Mouse (Mus musculus) liver, adult 2 months (tissue): ENCODE data around the gene Ocm. TPM values are rescaled to one million over a fixed set of nuclear protein-coding genes. Genes with fewer than 3 reads are reported as not detected.

ENCODE experiments used
- DNase-seq: peaks from one replicate; pipeline ENCODE4 v3.0.0-alpha.2; 2011; ENCODE audit warnings: low read depth, low spot score; ENCODE audit errors: extremely low read depth
- H3K27ac ChIP-seq: fragments of 200-500 bp; replicated peaks from 2 replicates; pipeline ENCODE4 v1.5.1; 2012; ENCODE audit warnings: low read depth, mild to moderate bottlenecking, control low read depth, inconsistent platforms, low read length; ENCODE audit not compliant: insufficient read depth
- H3K27me3 ChIP-seq: fragments of 200-500 bp; 2 replicates; pipeline ENCODE4 v1.6.1; 2012; ENCODE audit warnings: mild to moderate bottlenecking, moderate library complexity, low read length, inconsistent platforms; ENCODE audit not compliant: control insufficient read depth, insufficient read depth
- H3K36me3 ChIP-seq: fragments of 200-500 bp; 2 replicates; pipeline ENCODE4 v1.6.1; 2012; ENCODE audit warnings: low read length, inconsistent platforms; ENCODE audit not compliant: control insufficient read depth, insufficient read depth
- H3K4me1 ChIP-seq: fragments of 200-500 bp; 2 replicates; pipeline ENCODE4 v1.6.1; 2011; ENCODE audit warnings: low read length; ENCODE audit not compliant: control insufficient read depth, insufficient read depth
- H3K4me3 ChIP-seq: fragments of 200-500 bp; 2 replicates; pipeline ENCODE4 v1.5.1; 2011; ENCODE audit warnings: low read depth, mild to moderate bottlenecking, control low read depth, low read length, moderate library complexity; ENCODE audit not compliant: insufficient read depth
- H3K79me2 ChIP-seq: fragments of 200-500 bp; 2 replicates; pipeline ENCODE4 v1.6.1; 2012; ENCODE audit warnings: inconsistent platforms, mild to moderate bottlenecking, low read length, moderate library complexity; ENCODE audit not compliant: control insufficient read depth, insufficient read depth
- H3K9ac ChIP-seq: fragments of 200-500 bp; 2 replicates; pipeline ENCODE4 v1.6.1; 2012; ENCODE audit warnings: low read depth, mild to moderate bottlenecking, control low read depth, inconsistent platforms, low read length
- CTCF ChIP-seq: fragments of 200-500 bp; IDR thresholded peaks from 2 replicates; pipeline ENCODE4 v1.5.1; 2011; ENCODE audit warnings: low read depth, low read length, control low read depth
- POLR2A ChIP-seq: fragments of 200-500 bp; IDR thresholded peaks from 2 replicates; pipeline ENCODE4 v1.6.1; 2011; ENCODE audit warnings: low read length, control low read depth; ENCODE audit not compliant: insufficient read depth; ENCODE audit errors: extremely low read depth
- WGBS: fragments of 180-500 bp; shearing (Covaris S2); methylation state at CpG from one replicate; pipeline ENCODE4 v1.1.7; 2018; 5-methylcytosine and 5-hydroxymethylcytosine counted together
- polyA plus RNA-seq: library from polyadenylated mRNA; depleted of rRNA; stranded (reverse); fragments of >200 nt; gene quantifications from 2 replicates; pipeline ENCODE4 v1.2.3, GENCODE M21; 2012
- total RNA-seq: library from RNA; depleted of rRNA; stranded (reverse); fragments of >200 nt; gene quantifications from 2 replicates; pipeline ENCODE4 v1.2.3, GENCODE M21; 2014

The Ocm gene
- total and polyA plus RNA-seq, 2 experiments, result not detected

DNA sequence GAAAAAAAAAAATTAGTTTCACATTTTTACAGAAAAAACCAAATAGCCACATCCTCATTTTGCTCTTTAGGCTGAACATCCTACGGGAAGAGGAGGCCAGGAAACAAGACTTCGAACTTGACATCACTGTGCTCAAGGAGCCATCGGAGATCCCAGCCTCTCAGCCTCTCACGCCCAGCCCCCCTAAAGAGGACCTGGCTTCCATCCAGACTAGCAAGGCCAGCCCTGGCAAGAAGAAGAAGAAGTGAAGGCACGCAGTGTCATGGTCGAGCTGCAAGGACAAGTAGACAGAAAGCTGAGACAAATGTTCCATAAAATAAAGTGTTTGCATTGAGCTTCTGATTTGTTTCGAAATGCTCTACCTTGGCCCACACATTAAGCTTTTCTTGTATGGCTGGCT, 41.1 kb downstream of the Ocm start:
- Histone ChIP-seq H3K79me2 (no peaks in the 10 kb centered on the region), H3K9ac (no peak overlapping the region), H3K4me1 (no peaks in the 10 kb centered on the region), H3K4me3 (no peak overlapping the region), H3K36me3 (peaks cover 33% of the 10 kb centered on the region), H3K27me3 (no peaks in the 10 kb centered on the region), H3K27ac (no peak overlapping the region)
- no peak for TF ChIP-seq CTCF
- TF ChIP-seq POLR2A, result no peak
- WGBS, result 79% methylated on average over 7 of the region's 7 CpGs
- DNase-seq, result no peak

DNA sequence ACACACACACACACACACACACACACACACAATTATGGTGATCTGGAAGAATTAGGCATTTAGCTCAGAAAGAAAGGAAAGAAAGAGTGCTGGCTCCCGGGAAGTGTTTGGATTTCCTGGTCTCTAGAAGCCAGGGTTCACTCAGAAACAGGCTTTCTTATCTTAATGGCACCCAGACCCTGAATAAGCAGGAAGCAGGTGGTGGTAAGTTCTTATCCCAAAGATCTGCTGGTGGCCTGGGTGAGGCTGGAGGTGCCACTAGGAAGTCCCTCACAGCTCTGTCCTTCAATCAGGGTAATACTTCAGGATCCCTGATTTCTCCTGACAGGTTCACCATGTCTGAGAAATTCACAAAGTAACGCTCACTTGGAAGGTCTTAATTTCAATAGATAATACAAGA, 44.1 kb downstream of the Ocm start:
- H3K4me1 ChIP-seq, result no peaks in the 10 kb centered on the region
- DNase-seq, result no peak
- H3K9ac ChIP-seq, result no peak overlapping the region
- 76% methylated on average over 2 of the region's 2 CpGs for WGBS
- no peaks in the 10 kb centered on the region for H3K79me2 ChIP-seq
- H3K27me3 ChIP-seq, result no peaks in the 10 kb centered on the region
- no peak overlapping the region for H3K27ac ChIP-seq
- H3K4me3 ChIP-seq, result no peak overlapping the region
- H3K36me3 ChIP-seq, result peaks cover 10% of the 10 kb centered on the region; the same call in 1 of the 2 replicates
- TF ChIP-seq POLR2A (no peak), CTCF (no peak)

DNA sequence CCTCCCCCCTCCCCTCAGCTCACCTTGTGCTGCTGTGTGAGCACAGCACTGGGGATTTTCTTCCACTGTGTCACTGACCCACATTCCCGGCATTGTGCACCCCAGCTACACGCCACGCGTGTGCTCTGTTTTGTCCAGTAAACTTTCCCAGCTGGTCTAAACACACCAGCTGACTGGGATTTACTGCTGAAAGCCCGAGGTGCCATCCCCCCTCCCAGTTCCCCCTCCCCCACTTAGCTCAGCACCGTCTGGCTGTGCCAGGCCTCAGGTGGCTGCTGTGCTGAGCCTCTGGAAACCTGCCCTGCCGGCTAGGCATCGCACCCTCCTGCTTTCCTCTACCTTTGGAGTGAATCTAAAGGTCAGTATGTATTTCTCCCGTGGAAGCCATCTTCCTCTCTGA, 45.6 kb downstream of the Ocm start:
- WGBS, result 38% methylated on average over 9 of the region's 9 CpGs
- no peak for DNase-seq
- H3K79me2 ChIP-seq, result no peaks in the 10 kb centered on the region
- no peaks in the 10 kb centered on the region for H3K4me1 ChIP-seq
- H3K4me3 ChIP-seq, result no peak overlapping the region
- no peak overlapping the region for H3K9ac ChIP-seq
- peaks cover 2% of the 10 kb centered on the region; the same call in 1 of the 2 replicates for H3K36me3 ChIP-seq
- H3K27me3 ChIP-seq, result no peaks in the 10 kb centered on the region
- no peak for TF ChIP-seq CTCF
- no peak for TF ChIP-seq POLR2A
- no peak overlapping the region for H3K27ac ChIP-seq

DNA sequence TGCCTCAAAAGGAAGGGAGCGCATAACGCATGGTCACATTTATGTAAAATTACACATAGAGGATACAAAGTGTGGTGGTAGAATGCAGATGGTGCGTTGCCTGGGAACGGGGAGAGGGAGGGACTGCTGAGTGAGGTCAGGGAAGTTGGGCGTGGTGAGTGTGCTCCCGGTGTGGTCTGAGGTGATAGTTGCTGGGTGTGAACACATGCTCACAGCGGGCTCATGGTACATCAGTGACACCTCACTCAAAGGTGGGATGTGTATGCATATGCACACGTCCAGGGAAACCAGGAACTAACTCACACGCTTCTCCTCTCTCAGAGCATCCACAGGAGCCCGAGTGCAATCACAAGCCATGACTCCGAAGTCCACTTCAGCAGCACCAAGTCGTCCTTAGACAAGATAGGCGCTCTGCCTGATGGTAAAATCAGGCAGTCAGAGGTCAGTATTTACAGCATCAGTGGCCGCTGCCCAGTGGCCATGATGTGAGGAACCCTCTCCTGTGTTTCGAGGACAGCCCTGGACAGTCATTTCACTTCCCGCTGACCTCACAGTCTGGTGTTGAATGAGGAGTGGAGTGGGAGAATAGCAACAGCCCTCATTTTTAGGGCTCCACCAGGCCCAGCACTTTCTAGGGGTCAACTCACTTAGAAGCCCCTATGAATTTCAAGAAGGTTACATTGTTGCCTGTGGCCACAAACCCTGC, 49.6 kb downstream of the Ocm start:
- Histone ChIP-seq H3K36me3 (no peaks in the 10 kb centered on the region), H3K27ac (no peak overlapping the region), H3K4me1 (no peaks in the 10 kb centered on the region), H3K79me2 (no peaks in the 10 kb centered on the region), H3K4me3 (no peak overlapping the region), H3K9ac (no peak overlapping the region), H3K27me3 (no peaks in the 10 kb centered on the region)
- no peak for DNase-seq
- WGBS, result 66% methylated on average over 16 of the region's 16 CpGs
- TF ChIP-seq CTCF (no peak), POLR2A (no peak)

DNA sequence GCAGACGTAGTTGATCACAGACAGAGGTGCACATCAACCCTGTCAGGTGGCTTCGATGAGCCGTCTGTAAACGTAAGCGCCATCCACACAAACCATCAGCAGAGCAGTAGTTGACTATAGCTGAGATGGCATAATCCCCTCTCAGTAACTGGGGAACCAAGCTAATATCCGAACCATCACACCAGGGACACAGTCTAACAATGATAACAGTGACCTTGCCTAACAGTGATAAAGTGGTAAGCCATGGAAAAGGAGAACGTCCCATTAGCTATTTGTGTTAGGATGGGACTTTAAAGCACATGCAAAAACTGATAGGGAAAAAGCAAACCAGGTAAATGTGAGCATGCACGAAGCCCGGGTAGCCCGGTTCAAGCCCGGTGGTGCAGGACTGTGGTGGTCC, 50.2 kb downstream of the Ocm start:
- WGBS, result 75% methylated on average over 11 of the region's 11 CpGs
- no peak overlapping the region for H3K4me3 ChIP-seq
- no peak overlapping the region for H3K9ac ChIP-seq
- no peaks in the 10 kb centered on the region for H3K36me3 ChIP-seq
- no peaks in the 10 kb centered on the region for H3K27me3 ChIP-seq
- TF ChIP-seq CTCF, result no peak
- no peak for TF ChIP-seq POLR2A
- no peaks in the 10 kb centered on the region for H3K79me2 ChIP-seq
- no peak overlapping the region for H3K27ac ChIP-seq
- H3K4me1 ChIP-seq, result no peaks in the 10 kb centered on the region
- no peak for DNase-seq

DNA sequence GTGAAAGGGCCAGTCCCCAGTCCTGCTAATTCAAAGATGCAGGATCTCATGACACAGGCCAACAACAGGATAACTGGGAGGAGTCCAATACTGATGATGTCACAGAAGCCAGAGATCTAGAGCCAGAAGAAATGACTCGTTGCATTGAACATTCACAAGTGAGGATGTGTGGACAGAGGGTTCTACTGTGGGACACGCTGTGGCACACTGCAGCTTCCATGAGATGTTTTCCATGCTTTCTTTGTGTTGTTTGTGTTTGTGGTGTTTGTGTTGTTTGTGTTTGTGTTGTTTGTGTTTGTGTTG, 50.9 kb downstream of the Ocm start:
- H3K27ac ChIP-seq, result no peak overlapping the region
- H3K9ac ChIP-seq, result no peak overlapping the region

More for the DNA sequence above, 50.9 kb downstream of the Ocm start:
- Histone ChIP-seq H3K4me1 (no peaks in the 10 kb centered on the region), H3K4me3 (no peak overlapping the region), H3K36me3 (no peaks in the 10 kb centered on the region), H3K79me2 (no peaks in the 10 kb centered on the region), H3K27me3 (no peaks in the 10 kb centered on the region)
- DNase-seq, result no peak
- TF ChIP-seq CTCF (no peak), POLR2A (no peak)
- WGBS, result 24% methylated on average over 2 of the region's 2 CpGs
